Mouse (Mus musculus) kidney, adult 8-10 months (tissue): Measurements from ENCODE around the gene Ybx3.
A peak's percentile ranks its signal among the peaks of the same experiment; 100 is the strongest.

Experiments
- DNase-seq, 2 experiments: peaks; one replicate each; pipeline ENCODE4 v3.0.0; 2022

Ybx3 gene

GRCm38 (mm10) chr6:131383713-131384330, 4.5 kb downstream of the Ybx3 start:
- DNase-seq = no peak

GRCm38 (mm10) chr6:131382984-131383337, 5.3 kb downstream of the Ybx3 start:
- DNase-seq = peak in 1 of 2 experiments; percentile 14

GRCm38 (mm10) chr6:131382232-131382983, 5.9 kb downstream of the Ybx3 start:
- peak in 1 of 2 experiments; percentile 37 for DNase-seq

GRCm38 (mm10) chr6:131378858-131379428, 9.3 kb downstream of the Ybx3 start:
- DNase-seq = no peak

- DNase-seq = no peak
These were observed 10.9 kb downstream of the Ybx3 start for GRCm38 (mm10) chr6:131377378-131377777.

GRCm38 (mm10) chr6:131374594-131375340, 13.5 kb downstream of the Ybx3 start:
- no peak for DNase-seq

GRCm38 (mm10) chr6:131373160-131373559, 15.1 kb downstream of the Ybx3 start:
- DNase-seq = no peak

GRCm38 (mm10) chr6:131370767-131371166, 17.5 kb downstream of the Ybx3 start:
- DNase-seq = no peak

GRCm38 (mm10) chr6:131369866-131370616, 18.2 kb downstream of the Ybx3 start:
- no peak for DNase-seq

- peak in 1 of 2 experiments; percentile 27 for DNase-seq
These were observed 21.2 kb downstream of the Ybx3 start for GRCm38 (mm10) chr6:131367101-131367500.

GRCm38 (mm10) chr6:131364353-131364752, 23.9 kb downstream of the Ybx3 start:
- no peak for DNase-seq

GRCm38 (mm10) chr6:131362987-131363765, 25.1 kb downstream of the Ybx3 start:
- no peak for DNase-seq

GRCm38 (mm10) chr6:131360693-131361092, 27.6 kb downstream of the Ybx3 start:
- DNase-seq = no peak

- DNase-seq = no peak
These were observed 28.7 kb downstream of the Ybx3 start for GRCm38 (mm10) chr6:131359543-131359942.

- no peak for DNase-seq
These were observed 33.4 kb downstream of the Ybx3 start for GRCm38 (mm10) chr6:131354913-131355312.

GRCm38 (mm10) chr6:131353352-131353919, 34.8 kb downstream of the Ybx3 start, which contains the start of gene Styk1:
Gene Styk1, minus strand, starts transcription at chr6:131353597.
- DNase-seq = peak; percentile 63 to 85

GRCm38 (mm10) chr6:131347026-131347425, 41.2 kb downstream of the Ybx3 start:
- DNase-seq = no peak

- DNase-seq = no peak
These were observed 43.9 kb downstream of the Ybx3 start for GRCm38 (mm10) chr6:131344346-131344745.

GRCm38 (mm10) chr6:131340082-131340481, 48.2 kb downstream of the Ybx3 start:
- DNase-seq = no peak

- DNase-seq = no peak
These were observed 49.0 kb downstream of the Ybx3 start for GRCm38 (mm10) chr6:131339309-131339708.

- no peak for DNase-seq
These were observed 49.5 kb downstream of the Ybx3 start for GRCm38 (mm10) chr6:131338787-131339186.
